In genomic region chr1:175625257-175625879, GRCm38 (mm10) we compare ENCODE assay signal across 8 mouse cellular contexts. TPM values are rescaled to one million over a fixed set of nuclear protein-coding genes. Genes with fewer than 3 reads are reported as not detected.
DNase-seq lines count a peak whose midpoint lies in the region; ATAC-seq and TF ChIP-seq lines count a peak whose summit lies in the region.

Gene Fh1 (minus strand): TSS chr1:175625635.

- no peaks in the 10 kb centered on the region for H3K27me3 ChIP-seq in G1E (ENCODE audit: insufficient read depth, low read length)
- H3K27me3 ChIP-seq in forebrain, embryonic 16.5 days (replicated peaks; ENCODE audit: control insufficient read depth, insufficient read depth, low read length): no peaks in the 10 kb centered on the region
- H3K27me3 ChIP-seq in lung, embryonic 14.5 days (ENCODE audit: insufficient read depth, low read length): no peaks in the 10 kb centered on the region
- H3K27me3 ChIP-seq in thymus, adult 2 months (ENCODE audit: control insufficient read depth, insufficient read depth, low read length): no peaks in the 10 kb centered on the region

- ATAC-seq in G1E (ENCODE audit: extremely low read depth, insufficient number of reproducible peaks, low FRiP score, poor library complexity, severe bottlenecking): peak; percentile 98
- peak; percentile 100 for ATAC-seq in forebrain, embryonic 16.5 days
- ATAC-seq in lung, embryonic 14.5 days (ENCODE audit: insufficient read depth): peak; percentile 100

- TF ChIP-seq POLR2A in olfactory bulb, adult 2 months (IDR thresholded peaks at IDR 0.05; ENCODE audit: insufficient read depth, low read depth, low read length): peak; percentile 71
- TF ChIP-seq POLR2A in thymus, adult 2 months (IDR thresholded peaks at IDR 0.05; ENCODE audit: control insufficient read depth, extremely low read depth, insufficient read depth, low read length, poor library complexity): peak; percentile 77

- intact Hi-C loops in heart, postnatal 36 days (cut with DNase I): loop anchor here (1.0 to 5.0 kb wide), 2 partner anchors 67 to 257 kb away; partner anchors contain the start of genes Chml, Exo1 and Opn3

- peaks cover 35% of the 10 kb centered on the region for H3K4me1 ChIP-seq in G1E (ENCODE audit: insufficient read depth, low read depth, low read length)
- H3K4me1 ChIP-seq in forebrain, embryonic 16.5 days (replicated peaks; ENCODE audit: control insufficient read depth, insufficient read depth, low read length): peaks cover 9% of the 10 kb centered on the region
- H3K4me1 ChIP-seq in lung, embryonic 14.5 days (ENCODE audit: insufficient read depth): no peaks in the 10 kb centered on the region; the same call in 1 of the 2 replicates
- 0 out of 2 replicates have a peak, but pooled peaks cover 2% of the 10 kb centered on the region for H3K4me1 ChIP-seq in olfactory bulb, adult 2 months (ENCODE audit: control insufficient read depth, insufficient read depth, low read length)
- H3K4me1 ChIP-seq in thymus, adult 2 months (replicated peaks; ENCODE audit: control insufficient read depth, insufficient read depth, low read length): peaks cover 6% of the 10 kb centered on the region; the same call in 1 of the 2 replicates

- H3K4me3 ChIP-seq in G1E (ENCODE audit: low read depth, low read length): peak within 1 kb of the TSS; percentile 97
- H3K4me3 ChIP-seq in forebrain, embryonic 16.5 days (replicated peaks; ENCODE audit: low read length): peak within 1 kb of the TSS; percentile 95
- H3K4me3 ChIP-seq in layer of hippocampus, adult 2 months: peak within 1 kb of the TSS; percentile 90
- peak within 1 kb of the TSS; percentile 73 for H3K4me3 ChIP-seq in lung, embryonic 14.5 days (ENCODE audit: low read depth, low read length)
- H3K4me3 ChIP-seq in olfactory bulb, adult 2 months (ENCODE audit: insufficient read depth, low read depth, low read length): peak within 1 kb of the TSS; percentile 86
- peak within 1 kb of the TSS; percentile 82 for H3K4me3 ChIP-seq in thymus, adult 2 months (ENCODE audit: control insufficient read depth, insufficient read depth, low read length)

- peak within 1 kb of the TSS; percentile 70 for H3K27ac ChIP-seq in forebrain, embryonic 16.5 days (ENCODE audit: low read length)
- H3K27ac ChIP-seq in layer of hippocampus, adult 2 months: peak within 1 kb of the TSS; percentile 93
- peak within 1 kb of the TSS; percentile 83 for H3K27ac ChIP-seq in lung, embryonic 14.5 days (ENCODE audit: low read depth)
- H3K27ac ChIP-seq in olfactory bulb, adult 2 months (ENCODE audit: insufficient read depth, low read depth, low read length): peak within 1 kb of the TSS; percentile 65
- peak within 1 kb of the TSS; percentile 65 for H3K27ac ChIP-seq in thymus, adult 2 months (ENCODE audit: control insufficient read depth, insufficient read depth, low read length)

- peak; percentile 92 for DNase-seq in G1E (ENCODE audit: low spot score)
- DNase-seq in cerebellum, adult 18-20 months: peak; percentile 94 to 96
- peak; percentile 94 to 97 for DNase-seq in heart, postnatal 36 days
- DNase-seq in layer of hippocampus, adult 2 months (ENCODE audit: low spot score in 2 of 2): peak; percentile 95 to 98
- peak; percentile 98 for DNase-seq in lung, embryonic 14.5 days
- peak; percentile 95 for DNase-seq in thymus, adult 2 months

- H3K9ac ChIP-seq in forebrain, embryonic 16.5 days (replicated peaks; ENCODE audit: low read depth, low read length): peak within 1 kb of the TSS; percentile 95
- peak within 1 kb of the TSS; percentile 80 for H3K9ac ChIP-seq in lung, embryonic 14.5 days

- peaks cover 25% of the 10 kb centered on the region for H3K36me3 ChIP-seq in G1E (replicated peaks)
- H3K36me3 ChIP-seq in forebrain, embryonic 16.5 days (ENCODE audit: control insufficient read depth, insufficient read depth): no peaks in the 10 kb centered on the region
- no peaks in the 10 kb centered on the region for H3K36me3 ChIP-seq in lung, embryonic 14.5 days (ENCODE audit: insufficient read depth)
- no peaks in the 10 kb centered on the region for H3K36me3 ChIP-seq in thymus, adult 2 months (ENCODE audit: control insufficient read depth, insufficient read depth, low read length)

- H3K4me2 ChIP-seq in forebrain, embryonic 16.5 days (ENCODE audit: low read length): peak within 1 kb of the TSS; percentile 88
- H3K4me2 ChIP-seq in lung, embryonic 14.5 days: peak within 1 kb of the TSS; percentile 75

- WGBS in forebrain, embryonic 16.5 days: under 1% methylated on average over 58 of the region's 58 CpGs
- under 1% methylated on average over 58 of the region's 58 CpGs for WGBS in lung, embryonic 14.5 days
- under 1% methylated on average over 58 of the region's 58 CpGs for WGBS in olfactory bulb, adult 2 months
- WGBS in thymus, adult 2 months: under 1% methylated on average over 58 of the region's 58 CpGs

- no peak for TF ChIP-seq CTCF in G1E (IDR thresholded peaks at IDR 0.05; ENCODE audit: low read depth, low read length)
- no peak for TF ChIP-seq CTCF in layer of hippocampus, adult 2 months (conservative IDR thresholded peaks at IDR 0.05)
- TF ChIP-seq CTCF in lung, embryonic 14.5 days (IDR thresholded peaks at IDR 0.05; ENCODE audit: low read depth): no peak
- TF ChIP-seq CTCF in olfactory bulb, adult 2 months (IDR thresholded peaks at IDR 0.05; ENCODE audit: insufficient read depth, low read depth, low read length): no peak
- TF ChIP-seq CTCF in thymus, adult 2 months (IDR thresholded peaks at IDR 0.05; ENCODE audit: borderline replicate concordance, control insufficient read depth, extremely low read depth, insufficient read depth, low read length, poor library complexity): 0 out of 2 replicates have a peak, but pooled peaks have one; percentile 27

- no peaks in the 10 kb centered on the region for H3K9me3 ChIP-seq in G1E (replicated peaks)
- H3K9me3 ChIP-seq in forebrain, embryonic 16.5 days (ENCODE audit: control insufficient read depth, low read length): no peaks in the 10 kb centered on the region
- H3K9me3 ChIP-seq in lung, embryonic 14.5 days (ENCODE audit: low read depth, low read length): no peaks in the 10 kb centered on the region

RNA-seq across cellular contexts. Expression of gene Fh1, which starts in this region (rescaled TPM):
- total RNA-seq in G1E (2014; fragmentation: Nextera tagmentation): 38.9 and 47.1 TPM in 2 replicates
- total RNA-seq in G1E (2017): 160 and 162 TPM in 2 replicates
- polyA plus RNA-seq in G1E (2012): 20.8 and 22.8 TPM in 2 replicates
- polyA plus RNA-seq in forebrain, embryonic 16.5 days (2015; fragmentation: Nextera tagmentation; extraction: Ambion mirVana): 72.5 and 75.9 TPM in 2 replicates
- 100 to 1,000 TPM; 598 to 639 TPM for total RNA-seq in heart, postnatal 36 days (2021)
- 10 to 100 TPM; 73.2 to 73.6 TPM for total RNA-seq in layer of hippocampus, adult 2 months (2021)
- 115 and 123 TPM in 2 replicates for polyA plus RNA-seq in lung, embryonic 14.5 days (2014; fragmentation: Nextera tagmentation; extraction: Ambion mirVana)
- not detected in 2 replicates for polyA plus RNA-seq in olfactory bulb, adult 2 months (2012; ENCODE audit: insufficient read depth, insufficient read length, low replicate concordance, missing spikeins)
- 26.0 and 32.4 TPM in 2 replicates for polyA plus RNA-seq in thymus, adult 2 months (2012; rRNA removed)

Comparison
In these comparisons a context has a peak if more than half of its experiments do, and no peak if none do; other contexts are left out.
1. Peak in every context shown above with its lines: DNase-seq, ATAC-seq, H3K4me3 ChIP-seq and H3K27ac ChIP-seq.